ENCODE assay signal across 29 mouse cellular contexts in genomic region chr1:133089415-133089814, GRCm38 (mm10). TPM values are rescaled to one million over a fixed set of nuclear protein-coding genes. Genes with fewer than 3 reads are reported as not detected.
DNase-seq lines count a peak whose midpoint lies in the region; ATAC-seq lines count a peak whose summit lies in the region.
"Had no signal": no experiment of that assay in that cellular context is flagged by ENCODE, and none has a peak within 500 bp of the region (broad histone marks: within the 10 kb centered on the region; RNA-seq: fewer than 3 reads in every experiment).

No protein-coding gene starts in this region.

- no peak overlapping the region for H3K9ac ChIP-seq in lung, embryonic 16.5 days (ENCODE audit: low read length)
- H3K9ac ChIP-seq: forebrain, embryonic 12.5 days; forebrain, embryonic 15.5 days; heart, embryonic 12.5 days; heart, embryonic 15.5 days; hindbrain, embryonic 14.5 days had no signal

- H3K4me3 ChIP-seq in lung, embryonic 16.5 days (ENCODE audit: low read length), result no peak overlapping the region
- H3K4me3 ChIP-seq: embryonic facial prominence, embryonic 10.5 days; embryonic facial prominence, embryonic 13.5 days; erythroblast, embryonic 14.5 days; forebrain, embryonic 12.5 days; forebrain, embryonic 15.5 days; heart, embryonic 12.5 days; heart, embryonic 15.5 days had no signal

- no peak for ATAC-seq in lung, embryonic 16.5 days (ENCODE audit: low read depth)
- ATAC-seq: forebrain, embryonic 15.5 days; hindbrain, postnatal 0 days; inflammation-experienced regulatory T-cells, adult 6 months had no signal

- peak overlapping the region; percentile 95; the same call in 1 of the 2 replicates for H3K27ac ChIP-seq in lung, embryonic 16.5 days (ENCODE audit: low read length)
- H3K27ac ChIP-seq: embryonic facial prominence, embryonic 10.5 days; embryonic facial prominence, embryonic 13.5 days; forebrain, embryonic 12.5 days; forebrain, embryonic 15.5 days; heart, embryonic 15.5 days; hindbrain, embryonic 14.5 days; hindbrain, postnatal 0 days had no signal

- peaks cover 10% of the 10 kb centered on the region for H3K4me1 ChIP-seq in lung, embryonic 16.5 days (replicated peaks; ENCODE audit: control insufficient read depth, insufficient read depth, low read length)
- H3K4me1 ChIP-seq: forebrain, embryonic 15.5 days had no signal

- no peaks in the 10 kb centered on the region for H3K27me3 ChIP-seq in lung, embryonic 16.5 days (ENCODE audit: control insufficient read depth, insufficient read depth, low read depth, low read length)
- H3K27me3 ChIP-seq: CH12.LX; embryonic facial prominence, embryonic 13.5 days; forebrain, embryonic 12.5 days; forebrain, embryonic 15.5 days; heart, embryonic 12.5 days; heart, embryonic 15.5 days had no signal

- no peaks in the 10 kb centered on the region for H3K9me3 ChIP-seq in lung, embryonic 16.5 days (ENCODE audit: control insufficient read depth, low read length)
- H3K9me3 ChIP-seq: embryonic facial prominence, embryonic 10.5 days; embryonic facial prominence, embryonic 13.5 days; forebrain, embryonic 12.5 days; forebrain, embryonic 15.5 days; heart, embryonic 12.5 days; heart, embryonic 15.5 days had no signal

- DNase-seq in lung, postnatal 14 days, result no peak
- peak; percentile 20 for DNase-seq in right cerebral cortex, adult 18-20 months
- no peak for DNase-seq in right cerebral cortex, postnatal 10 days (ENCODE audit: low spot score in 2 of 2)
- peak; percentile 82 for DNase-seq in lung, postnatal 36 days
- DNase-seq in natural killer cell, adult 2 months (ENCODE audit: low spot score in 2 of 2), result no peak
- DNase-seq: adrenal gland, adult 2 months; adrenal gland, postnatal 14 days; B cell, adult 2 months; cerebellum, adult 11-12 months; cerebellum, adult 8-10 months; cerebellum, postnatal 10 days; cerebellum, postnatal 36 days; embryo, embryonic 11 days; gastrocnemius, postnatal 25 days; heart, adult 18-20 months; heart, postnatal 10 days; heart, postnatal 36 days had no signal

- H3K36me3 ChIP-seq in lung, embryonic 16.5 days (ENCODE audit: control insufficient read depth, insufficient read depth, low read length), result no peaks in the 10 kb centered on the region; the same call in 1 of the 2 replicates

- no peak overlapping the region for H3K4me2 ChIP-seq in lung, embryonic 16.5 days (ENCODE audit: low read depth, low read length)
- H3K4me2 ChIP-seq: embryonic facial prominence, embryonic 13.5 days; forebrain, embryonic 12.5 days; forebrain, embryonic 15.5 days; heart, embryonic 12.5 days; heart, embryonic 15.5 days; hindbrain, embryonic 14.5 days had no signal

- 59% methylated on average over 4 of the region's 4 CpGs for WGBS in lung, embryonic 16.5 days

RNA-seq across cellular contexts. Expression of gene Ppp1r15b, which starts 41.5 kb away (rescaled TPM):
- polyA plus RNA-seq in lung, embryonic 16.5 days (2015; fragmentation: Nextera tagmentation; extraction: Ambion mirVana), result 39.0 and 42.5 TPM in 2 replicates

RNA-seq across cellular contexts. Expression of gene Pik3c2b, which starts 43.9 kb away (rescaled TPM):
- 5.3 and 6.2 TPM in 2 replicates for polyA plus RNA-seq in lung, embryonic 16.5 days (2015; fragmentation: Nextera tagmentation; extraction: Ambion mirVana)

RNA-seq across cellular contexts. Expression of gene Mdm4, which starts 59.1 kb away (rescaled TPM):
- polyA plus RNA-seq in lung, embryonic 16.5 days (2015; fragmentation: Nextera tagmentation; extraction: Ambion mirVana), result 33.3 and 33.4 TPM in 2 replicates

Comparison
In these comparisons a context has a peak if more than half of its experiments do, and no peak if none do; other contexts are left out.
1. DNase-seq: peak in right cerebral cortex, adult 18-20 months (single experiment) and lung, postnatal 36 days (single experiment); none in lung, postnatal 14 days (single experiment), right cerebral cortex, postnatal 10 days (0 of 2) and natural killer cell, adult 2 months (0 of 2).